Mouse (Mus musculus) lung, embryonic 14.5 days (tissue): ENCODE results near the gene Cirbp. TPM values are rescaled to one million over a fixed set of nuclear protein-coding genes. Genes with fewer than 3 reads are reported as not detected.

Experiments used
- ATAC-seq: fragments of 200-750 bp; cut with Nextera tagmentation; 2 replicates; pipeline ENCODE4 v1.8.0; 2017; ENCODE audit warnings: mild to moderate bottlenecking, moderate TSS enrichment, moderate library complexity; ENCODE audit not compliant: insufficient read depth
- DNase-seq: peaks from one replicate; pipeline ENCODE4 v3.0.0-alpha.2; 2015
- H3K27ac ChIP-seq: fragments of 300-500 bp; sonication (generic); 2 replicates; pipeline ENCODE4 v1.5.1; 2014; ENCODE audit warnings: low read depth, mild to moderate bottlenecking, moderate library complexity
- H3K27me3 ChIP-seq: fragments of 300-500 bp; sonication (generic); 2 replicates; pipeline ENCODE4 v1.6.1; 2014; ENCODE audit warnings: low read length, control low read depth; ENCODE audit not compliant: insufficient read depth
- H3K36me3 ChIP-seq: fragments of 300-500 bp; sonication (generic); 2 replicates; pipeline ENCODE4 v1.6.1; 2014; ENCODE audit warnings: control low read depth; ENCODE audit not compliant: insufficient read depth
- H3K4me1 ChIP-seq: fragments of 300-500 bp; sonication (generic); 2 replicates; pipeline ENCODE4 v1.6.1; 2014; ENCODE audit warnings: antibody characterized with exemption, control low read depth; ENCODE audit not compliant: insufficient read depth
- H3K4me2 ChIP-seq: fragments of 300-500 bp; sonication (generic); 2 replicates; pipeline ENCODE4 v1.6.1; 2014; ENCODE audit warnings: mild to moderate bottlenecking
- H3K4me3 ChIP-seq: fragments of 300-500 bp; sonication (generic); 2 replicates; pipeline ENCODE4 v1.5.1; 2014; ENCODE audit warnings: low read depth, low read length
- H3K9ac ChIP-seq: fragments of 300-500 bp; sonication (generic); 2 replicates; pipeline ENCODE4 v1.6.1; 2014
- H3K9me3 ChIP-seq: fragments of 300-500 bp; sonication (generic); 2 replicates; pipeline ENCODE4 v1.6.1; 2016; ENCODE audit warnings: low read depth, low read length, control low read depth
- CTCF ChIP-seq: IDR thresholded peaks from 2 replicates; pipeline ENCODE4 v1.5.1; 2016; ENCODE audit warnings: antibody characterized with exemption, low read depth
- WGBS: fragments of 180-500 bp; shearing (Covaris S2); extraction: QIAGEN DNeasy Blood & Tissue Kit; methylation state at CpG from one replicate; pipeline ENCODE4 v1.1.7; 2014; 5-methylcytosine and 5-hydroxymethylcytosine counted together
- polyA plus RNA-seq: library from polyadenylated mRNA; unstranded; fragments of >200 nt; fragmentation: Nextera tagmentation; extraction: Ambion mirVana; gene quantifications from 2 replicates; pipeline ENCODE4 v1.2.1, GENCODE M21; 2014

Cirbp gene
- polyA plus RNA-seq, 1 experiment from 2014 or later = 71.9 TPM

DNA sequence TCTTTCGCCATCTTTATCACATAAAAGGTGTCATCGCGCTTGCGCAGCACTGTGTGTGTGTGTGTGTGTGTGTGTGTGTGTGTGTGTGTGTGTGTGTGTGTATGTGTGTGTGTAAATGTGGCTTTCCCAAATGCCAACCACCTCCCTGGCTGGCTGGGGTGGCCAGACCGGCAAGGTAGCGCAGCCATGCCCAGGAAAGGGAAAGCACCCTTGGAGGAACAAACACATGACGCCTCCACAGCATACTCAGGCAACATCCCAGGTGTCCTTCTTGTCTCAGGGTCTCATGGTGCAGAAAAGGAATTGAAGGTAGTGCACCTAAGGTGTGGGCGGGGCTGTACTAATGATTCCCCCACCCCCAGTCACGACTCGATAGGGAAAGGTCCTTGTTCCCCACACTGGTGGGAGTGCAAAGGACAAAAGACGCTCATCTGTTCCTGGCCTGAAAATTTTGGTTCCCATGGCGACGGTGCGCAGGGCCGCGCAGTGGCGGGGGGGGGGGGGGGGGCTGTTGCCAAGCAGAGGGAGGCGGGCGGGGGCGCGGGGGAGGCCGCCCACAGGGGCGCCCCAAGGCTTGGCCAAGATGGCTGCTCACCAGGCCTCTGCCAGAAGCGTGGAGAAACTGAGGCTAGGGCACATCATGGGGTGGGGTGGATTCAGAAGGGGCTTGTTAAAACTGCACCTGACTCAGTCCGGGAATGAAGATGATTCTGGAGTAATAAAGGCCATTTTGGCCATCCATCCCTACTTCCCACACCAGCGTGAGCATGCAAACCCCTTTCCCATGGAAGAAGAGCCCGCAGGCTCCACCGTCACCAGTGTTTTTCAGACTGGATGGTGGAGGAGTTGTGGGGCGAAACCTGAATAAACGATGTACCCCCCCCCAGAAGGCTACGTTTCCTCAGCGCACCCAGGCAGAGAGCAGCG, 27.9 kb upstream of the Cirbp start:
- peak overlapping the region; percentile 67 for H3K4me3 ChIP-seq
- H3K4me1 ChIP-seq = peaks cover 7% of the 10 kb centered on the region; the same call in 1 of the 2 replicates

DNA sequence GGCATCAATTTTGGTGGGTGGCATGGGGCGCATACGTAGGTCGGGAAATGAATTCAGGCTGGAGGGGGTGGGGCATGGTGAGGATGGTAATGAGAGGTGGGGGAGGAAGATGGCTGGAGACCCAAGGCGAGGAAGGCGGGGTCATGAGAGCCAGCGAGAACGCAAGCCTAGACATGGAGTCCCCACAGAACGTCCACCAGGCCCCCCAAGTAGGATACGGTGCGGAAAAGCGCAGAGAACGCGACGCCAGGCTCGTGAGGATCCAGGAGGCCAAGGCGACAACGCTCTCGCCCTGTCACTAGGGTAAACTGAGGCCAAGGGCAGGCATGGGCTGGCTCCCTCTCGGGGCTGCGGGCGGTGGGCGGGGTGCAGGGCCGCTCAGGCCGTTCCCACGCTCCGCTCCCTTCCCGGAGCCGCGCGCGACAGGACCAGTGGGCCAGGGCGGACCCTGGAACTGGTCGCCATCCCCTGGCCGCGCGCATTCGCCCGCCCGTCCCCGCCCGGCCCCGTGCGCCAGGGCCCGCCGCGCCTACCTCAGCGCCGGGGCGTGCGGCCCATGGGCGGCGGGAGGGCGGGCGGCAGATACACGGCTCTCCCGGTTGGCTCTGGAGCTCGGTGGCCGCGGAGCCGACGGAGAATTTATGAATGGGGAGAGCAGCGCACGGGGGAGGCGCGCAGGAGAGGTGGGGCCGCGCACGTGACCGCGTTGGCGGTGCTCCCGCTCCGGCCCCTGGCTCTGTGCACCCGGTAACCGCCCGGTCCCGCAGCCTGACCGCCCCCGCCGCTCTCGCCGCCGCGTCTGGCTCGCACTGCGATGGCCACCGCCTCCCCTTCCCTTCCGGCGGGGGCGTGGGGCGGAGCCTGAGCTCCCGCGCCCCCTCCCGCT, 27.0 kb upstream of the Cirbp start, which contains the start of gene Atp5d:
Atp5d (plus strand) TSS at position 80 of the 886 bp plus-strand sequence.
- ATAC-seq (no peak), DNase-seq (peak; percentile 61)
- no peaks in the 10 kb centered on the region for H3K9me3 ChIP-seq
- TF ChIP-seq CTCF = no peak
- WGBS = under 1% methylated on average over 93 of the region's 94 CpGs
- H3K36me3 ChIP-seq = peaks cover 5% of the 10 kb centered on the region
- peaks cover 9% of the 10 kb centered on the region; the same call in 1 of the 2 replicates for H3K4me1 ChIP-seq
- peak within 1 kb of the TSS; percentile 98 for H3K4me2 ChIP-seq
- H3K9ac ChIP-seq = peak within 1 kb of the TSS; percentile 69
- H3K27me3 ChIP-seq = peaks cover 48% of the 10 kb centered on the region
- peak within 1 kb of the TSS; percentile 67 for H3K4me3 ChIP-seq
- peak within 1 kb of the TSS; percentile 69 for H3K27ac ChIP-seq

More for the DNA sequence above, 27.9 kb upstream of the Cirbp start:
- Histone ChIP-seq H3K36me3 (0 out of 2 replicates have a peak, but pooled peaks cover 3% of the 10 kb centered on the region), H3K27ac (peak overlapping the region; percentile 69), H3K4me2 (peak overlapping the region; percentile 98), H3K9me3 (no peaks in the 10 kb centered on the region), H3K27me3 (peaks cover 48% of the 10 kb centered on the region), H3K9ac (peak overlapping the region; percentile 69)
- no peak for TF ChIP-seq CTCF
- DNase-seq (peak; percentile 24), ATAC-seq (no peak)
- 5% methylated on average over 26 of the region's 33 CpGs for WGBS

DNA sequence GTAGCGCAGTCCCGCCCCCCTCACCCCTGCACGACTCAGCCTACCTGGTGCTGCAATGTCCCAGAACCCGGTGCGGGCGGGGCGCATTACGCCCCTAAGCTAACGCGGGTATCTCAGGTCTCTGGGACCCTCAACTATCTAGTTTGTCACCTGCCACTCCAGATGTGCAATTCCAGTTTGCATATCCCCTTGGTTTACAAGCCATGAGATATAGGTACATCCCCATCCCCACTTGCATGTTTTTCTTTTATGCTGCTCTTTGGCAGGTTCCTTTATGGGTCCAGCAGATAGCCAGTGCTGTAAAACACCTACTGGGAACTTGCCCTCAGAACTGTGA, 26.4 kb upstream of the Cirbp start:
- no peaks in the 10 kb centered on the region for H3K9me3 ChIP-seq
- H3K4me3 ChIP-seq = peak overlapping the region; percentile 67
- under 1% methylated on average over 10 of the region's 10 CpGs for WGBS
- peak overlapping the region; percentile 69 for H3K9ac ChIP-seq
- ATAC-seq (no peak), DNase-seq (no peak)
- peaks cover 10% of the 10 kb centered on the region for H3K36me3 ChIP-seq
- peaks cover 9% of the 10 kb centered on the region; the same call in 1 of the 2 replicates for H3K4me1 ChIP-seq
- no peak for TF ChIP-seq CTCF
- peaks cover 48% of the 10 kb centered on the region for H3K27me3 ChIP-seq
- H3K27ac ChIP-seq = no peak overlapping the region
- H3K4me2 ChIP-seq = peak overlapping the region; percentile 98

DNA sequence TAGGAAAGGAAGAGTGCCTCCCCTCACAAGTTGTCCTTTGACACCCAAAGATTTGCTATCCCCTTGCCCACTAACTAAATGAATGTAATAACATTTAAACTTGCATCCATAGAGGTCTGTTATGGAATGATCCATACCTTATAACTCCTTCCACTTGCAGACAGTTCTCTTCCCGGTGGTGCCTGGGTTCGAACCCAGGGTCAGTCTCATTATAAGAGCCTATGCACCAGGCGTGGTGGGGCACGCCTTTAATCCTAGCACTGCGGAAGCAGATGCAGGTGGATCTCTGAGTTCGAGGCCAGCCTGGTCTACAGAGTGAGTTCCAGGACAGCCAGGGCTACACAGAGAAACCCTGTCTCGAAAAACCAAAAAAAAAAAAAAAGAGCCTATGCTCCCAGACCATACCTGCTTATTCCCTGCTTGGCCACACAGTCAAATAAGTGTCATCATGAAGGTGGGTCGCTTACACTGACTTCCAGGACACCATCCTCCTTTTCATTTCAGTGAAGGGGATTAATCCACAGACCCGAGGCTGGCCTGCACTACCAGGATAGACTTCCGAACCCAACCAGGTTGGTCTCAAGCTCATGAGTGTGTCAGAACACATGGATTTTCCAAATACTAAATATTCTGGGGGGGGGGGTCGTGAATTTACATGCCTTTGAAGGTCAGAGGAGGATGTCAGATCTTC, 25.7 kb upstream of the Cirbp start:
- DNase-seq (no peak), ATAC-seq (no peak)
- Histone ChIP-seq H3K9ac (no peak overlapping the region), H3K4me3 (no peak overlapping the region), H3K4me2 (peak overlapping the region; percentile 98), H3K27ac (0 out of 2 replicates have a peak overlapping the region, but pooled peaks have one; percentile 12), H3K27me3 (peaks cover 48% of the 10 kb centered on the region), H3K36me3 (peaks cover 17% of the 10 kb centered on the region), H3K9me3 (no peaks in the 10 kb centered on the region), H3K4me1 (peaks cover 9% of the 10 kb centered on the region; the same call in 1 of the 2 replicates)
- WGBS = 73% methylated on average over 11 of the region's 11 CpGs
- TF ChIP-seq CTCF = no peak

DNA sequence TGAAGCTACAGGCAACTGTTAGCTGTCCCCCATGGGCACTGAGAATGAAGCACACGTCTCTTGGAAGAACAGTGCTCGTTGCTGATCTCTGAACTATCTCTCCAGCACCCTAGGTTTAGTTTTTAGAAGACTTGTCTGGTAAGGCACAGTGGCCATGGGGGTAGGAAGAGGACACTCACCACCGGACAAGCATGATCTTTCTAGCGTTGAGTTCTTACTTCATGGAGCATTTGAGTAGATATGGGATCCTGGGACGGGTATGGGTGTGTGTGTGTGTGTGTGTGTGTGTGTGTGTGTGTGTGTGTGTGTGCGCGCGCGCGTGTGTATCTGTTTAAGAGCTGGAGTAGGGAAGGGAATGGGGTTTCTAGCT, 25.1 kb upstream of the Cirbp start, which contains the start of gene Cbarp:
Cbarp (minus strand) TSS at position 170 of the 370 bp plus-strand sequence.
- ATAC-seq (no peak), DNase-seq (no peak)
- peaks cover 23% of the 10 kb centered on the region for H3K36me3 ChIP-seq
- H3K27me3 ChIP-seq = peaks cover 42% of the 10 kb centered on the region
- H3K4me2 ChIP-seq = peak within 1 kb of the TSS; percentile 98
- no peak for TF ChIP-seq CTCF
- H3K27ac ChIP-seq = peak within 1 kb of the TSS; percentile 52
- peak within 1 kb of the TSS; percentile 73 for H3K4me3 ChIP-seq
- H3K4me1 ChIP-seq = peaks cover 9% of the 10 kb centered on the region; the same call in 1 of the 2 replicates
- peak within 1 kb of the TSS; percentile 24 for H3K9ac ChIP-seq
- WGBS = 71% methylated on average over 10 of the region's 10 CpGs
- no peaks in the 10 kb centered on the region for H3K9me3 ChIP-seq

DNA sequence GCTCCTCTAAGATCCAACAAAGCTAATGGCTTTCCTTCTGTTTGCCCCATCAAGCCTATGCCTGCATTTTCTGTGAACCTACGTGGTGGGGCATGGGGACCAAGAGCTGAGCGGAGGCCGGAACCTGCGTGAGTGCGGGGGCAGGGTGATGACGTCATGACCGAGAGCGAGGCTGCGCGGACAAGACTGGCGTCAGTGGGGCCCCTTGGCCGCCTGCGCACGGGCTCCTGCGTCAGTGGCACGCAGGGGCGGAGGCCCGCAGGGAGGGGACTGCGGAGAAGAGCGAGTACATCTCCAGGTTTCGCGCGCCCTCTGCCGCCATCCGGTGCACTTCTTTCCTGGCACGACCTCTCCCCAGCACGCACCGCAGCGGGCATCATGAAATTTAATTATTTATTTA, 24.5 kb upstream of the Cirbp start:
- Histone ChIP-seq H3K36me3 (peaks cover 29% of the 10 kb centered on the region), H3K4me2 (peak overlapping the region; percentile 77), H3K9ac (peak overlapping the region; percentile 24), H3K27me3 (peaks cover 36% of the 10 kb centered on the region), H3K4me1 (peaks cover 9% of the 10 kb centered on the region; the same call in 1 of the 2 replicates), H3K9me3 (no peaks in the 10 kb centered on the region), H3K4me3 (peak overlapping the region; percentile 73), H3K27ac (peak overlapping the region; percentile 52)
- ATAC-seq (peak; percentile 60), DNase-seq (peak; percentile 97)
- TF ChIP-seq CTCF = peak; percentile 62
- WGBS = 0% methylated on average over 29 of the region's 29 CpGs
